ENCODE assay signal across 7 mouse cellular contexts in the genomic region with DNA sequence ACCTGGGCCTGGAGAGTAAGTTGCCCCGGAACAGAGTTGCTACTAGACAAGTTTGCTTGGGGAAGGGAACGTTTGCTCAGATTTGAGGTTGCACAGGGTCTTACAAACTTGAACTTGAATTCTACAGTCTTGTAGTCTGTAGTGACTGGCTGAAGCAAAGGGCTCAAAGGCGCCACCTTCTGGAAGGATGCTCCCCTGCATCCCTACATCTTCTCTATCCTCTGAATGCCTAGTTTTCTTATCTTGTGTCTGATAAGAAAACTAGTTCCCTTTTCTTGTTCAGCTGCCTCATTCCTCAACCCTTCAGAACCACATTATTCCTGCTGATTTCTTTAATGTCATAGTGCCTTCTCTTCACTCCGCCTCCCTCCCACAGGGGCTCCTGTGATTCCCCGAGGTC.
DNase-seq lines count a peak whose midpoint lies in the region; ATAC-seq and TF ChIP-seq lines count a peak whose summit lies in the region.
"Not testable (repeated sequence)": the region's sequence is repeated elsewhere in the genome, so short reads cannot be mapped to it uniquely, and the experiment has no call there.

No protein-coding gene starts in this region.

- peak; percentile 7 for DNase-seq in CD4-positive helper T cell, adult 2 months (ENCODE audit: low read depth, low spot score)
- peak; percentile 73 for DNase-seq in R1 (ENCODE audit: low read depth, low spot score)
- DNase-seq in c-Kit-positive CD71-positive TER-119-negative erythroid progenitor cells, embryonic 14.5 days (ENCODE audit: low read depth), result peak; percentile 9
- not testable (repeated sequence) for DNase-seq in hindbrain, postnatal 0 days (ENCODE audit: low spot score); layer of hippocampus, adult 2 months (ENCODE audit: low spot score in 2 of 2)
- peak; percentile 20 for DNase-seq in lung, postnatal 14 days
- peak; percentile 24 for DNase-seq in stomach, postnatal 0 days (ENCODE audit: low spot score)

- not testable (repeated sequence) for ATAC-seq in hindbrain, postnatal 0 days; stomach, postnatal 0 days (ENCODE audit: low FRiP score, low TSS enrichment)

- H3K4me2 ChIP-seq in hindbrain, postnatal 0 days (ENCODE audit: low read depth, low read length); stomach, postnatal 0 days (replicated peaks; ENCODE audit: low read depth): not testable (repeated sequence)

- TF ChIP-seq EP300 in stomach, postnatal 0 days (optimal IDR thresholded peaks at IDR 0.05), result not testable (repeated sequence)

- not testable (repeated sequence) for H3K36me3 ChIP-seq in hindbrain, postnatal 0 days (ENCODE audit: insufficient read depth, low read length); stomach, postnatal 0 days (ENCODE audit: control insufficient read depth, insufficient read depth, low read length)

- H3K4me3 ChIP-seq in hindbrain, postnatal 0 days (ENCODE audit: low read length); layer of hippocampus, adult 2 months; stomach, postnatal 0 days (ENCODE audit: low read depth, low read length): not testable (repeated sequence)

- H3K27me3 ChIP-seq in hindbrain, postnatal 0 days (ENCODE audit: insufficient read depth, low read length); stomach, postnatal 0 days (ENCODE audit: control insufficient read depth, insufficient read depth, low read length): not testable (repeated sequence)

- H3K9ac ChIP-seq in hindbrain, postnatal 0 days (replicated peaks; ENCODE audit: low read length); stomach, postnatal 0 days (ENCODE audit: low read length): not testable (repeated sequence)

- H3K27ac ChIP-seq in hindbrain, postnatal 0 days; layer of hippocampus, adult 2 months; stomach, postnatal 0 days (replicated peaks): not testable (repeated sequence)

- not testable (repeated sequence) for H3K4me1 ChIP-seq in hindbrain, postnatal 0 days (ENCODE audit: insufficient read depth, low read length); stomach, postnatal 0 days (replicated peaks; ENCODE audit: control insufficient read depth, insufficient read depth)

- TF ChIP-seq CTCF in hindbrain, postnatal 0 days (IDR thresholded peaks at IDR 0.05; ENCODE audit: low read depth), result 0 out of 2 replicates have a peak, but pooled peaks have one; percentile 13
- TF ChIP-seq CTCF in layer of hippocampus, adult 2 months (conservative IDR thresholded peaks at IDR 0.05), result peak; percentile 68
- peak; percentile 57 for TF ChIP-seq CTCF in stomach, postnatal 0 days (IDR thresholded peaks at IDR 0.05; ENCODE audit: low read depth)

- WGBS in hindbrain, postnatal 0 days, result 62% methylated on average over 5 of the region's 5 CpGs
- WGBS in stomach, postnatal 0 days, result 55% methylated on average over 5 of the region's 5 CpGs

- not testable (repeated sequence) for H3K9me3 ChIP-seq in hindbrain, postnatal 0 days (ENCODE audit: low read length); stomach, postnatal 0 days (ENCODE audit: control insufficient read depth, low read length)

Comparison
In these comparisons a context has a peak if more than half of its experiments do, and no peak if none do; other contexts are left out.
1. CTCF ChIP-seq: peak in every context shown above with its lines; median percentile 68 in layer of hippocampus, adult 2 months; 57 in stomach, postnatal 0 days; 13 in hindbrain, postnatal 0 days.